Mouse (Mus musculus): ENCODE data around the gene 2010111I01Rik.

GRCm38 (mm10) chr13:63141275-63141674 is 176.6 kb downstream of the 2010111I01Rik start:
- no peak for TF ChIP-seq CTCF (conservative IDR thresholded peaks at IDR 0.05; ENCODE audit: insufficient read depth, insufficient read length, low read depth, low read length)
- TF ChIP-seq POLR2A (IDR thresholded peaks at IDR 0.05; ENCODE audit: low read depth, low read length), result no peak

Measured in kidney, adult 2 months (tissue).